Mouse (Mus musculus) olfactory bulb, adult 2 months (tissue): Measurements from ENCODE around the gene Plekhg1.

ENCODE experiments used
- CTCF ChIP-seq: fragments of 200-500 bp; IDR thresholded peaks from 2 replicates; pipeline ENCODE4 v1.5.1; 2012; ENCODE audit warnings: low read depth, mild to moderate bottlenecking, low read length, moderate library complexity; ENCODE audit not compliant: insufficient read depth
- POLR2A ChIP-seq: fragments of 200-500 bp; IDR thresholded peaks from 2 replicates; pipeline ENCODE4 v1.6.1; 2012; ENCODE audit warnings: mild to moderate bottlenecking, low read depth, low read length, moderate library complexity; ENCODE audit not compliant: insufficient read depth

- no peak for TF ChIP-seq CTCF
- no peak for TF ChIP-seq POLR2A
These were observed 187.9 kb downstream of the Plekhg1 start for GRCm38 (mm10) chr10:3928008-3928545.
